Mouse (Mus musculus) megakaryocyte-erythroid progenitor cell, adult 5-6 weeks (primary cell): ENCODE measurements around the gene Kcnn3. TPM values are rescaled to one million over a fixed set of nuclear protein-coding genes. Genes with fewer than 3 reads are reported as not detected.

Experiments used
- ATAC-seq: replicated peaks from 2 replicates; pipeline ENCODE4 v1.8.0; 2016; ENCODE audit warnings: mild to moderate bottlenecking, inconsistent platforms; ENCODE audit not compliant: severe bottlenecking, poor library complexity, low FRiP score, low TSS enrichment
- total RNA-seq, 2 experiments: library from RNA; stranded (forward) in 1 of 2; stranded (reverse) in 1 of 2; fragments of 200-1000, 215-1000 nt in 1 of 2; fragments of >200 nt in 1 of 2; fragmentation: Nextera tagmentation in 1 of 2; gene quantifications; 2 replicates each; pipeline ENCODE4 v1.2.3; 2014 to 2017

Kcnn3 gene
- total RNA-seq, 2 experiments from 2014 or later = not detected

GRCm38 (mm10) chr3:89557811-89558210, 37.8 kb downstream of the Kcnn3 start:
- no peak for ATAC-seq

GRCm38 (mm10) chr3:89558972-89559910, 39.3 kb downstream of the Kcnn3 start:
- ATAC-seq = no peak

- no peak for ATAC-seq
Measured at GRCm38 (mm10) chr3:89561386-89561785, 41.4 kb downstream of the Kcnn3 start.

- ATAC-seq = no peak
Measured at GRCm38 (mm10) chr3:89565371-89565770, 45.4 kb downstream of the Kcnn3 start.

GRCm38 (mm10) chr3:89569058-89569457, 49.1 kb downstream of the Kcnn3 start:
- ATAC-seq = no peak

- ATAC-seq = peak; percentile 34; the same call in 1 of the 2 replicates
Measured at GRCm38 (mm10) chr3:89569707-89570324, 49.9 kb downstream of the Kcnn3 start.

GRCm38 (mm10) chr3:89570362-89570761, 50.4 kb downstream of the Kcnn3 start:
- no peak for ATAC-seq

- ATAC-seq = peak; percentile 56; the same call in 1 of the 2 replicates
Measured at GRCm38 (mm10) chr3:89574260-89574659, 54.3 kb downstream of the Kcnn3 start.

- ATAC-seq = no peak
Measured at GRCm38 (mm10) chr3:89576381-89576780, 56.4 kb downstream of the Kcnn3 start.

- no peak for ATAC-seq
Measured at GRCm38 (mm10) chr3:89577154-89577553, 57.2 kb downstream of the Kcnn3 start.

GRCm38 (mm10) chr3:89578083-89578482, 58.1 kb downstream of the Kcnn3 start:
- ATAC-seq = no peak

GRCm38 (mm10) chr3:89578803-89579202, 58.8 kb downstream of the Kcnn3 start:
- no peak for ATAC-seq

- ATAC-seq = no peak
Measured at GRCm38 (mm10) chr3:89584254-89584653, 64.3 kb downstream of the Kcnn3 start.

GRCm38 (mm10) chr3:89588436-89588835, 68.5 kb downstream of the Kcnn3 start:
- ATAC-seq = no peak

GRCm38 (mm10) chr3:89589321-89589720, 69.4 kb downstream of the Kcnn3 start:
- no peak for ATAC-seq

GRCm38 (mm10) chr3:89590386-89590785, 70.4 kb downstream of the Kcnn3 start:
- ATAC-seq = no peak

GRCm38 (mm10) chr3:89591461-89591860, 71.5 kb downstream of the Kcnn3 start:
- no peak for ATAC-seq

- ATAC-seq = no peak
Measured at GRCm38 (mm10) chr3:89592809-89593208, 72.8 kb downstream of the Kcnn3 start.

- no peak for ATAC-seq
Measured at GRCm38 (mm10) chr3:89593524-89593923, 73.6 kb downstream of the Kcnn3 start.

- ATAC-seq = no peak
Measured at GRCm38 (mm10) chr3:89598361-89598760, 78.4 kb downstream of the Kcnn3 start.

- no peak for ATAC-seq
Measured at GRCm38 (mm10) chr3:89598967-89599366, 79.0 kb downstream of the Kcnn3 start.
